Mouse (Mus musculus) neural tube, embryonic 12.5 days (tissue): Measurements from ENCODE around the gene St6galnac3. TPM values are rescaled to one million over a fixed set of nuclear protein-coding genes. Genes with fewer than 3 reads are reported as not detected.

ENCODE experiments used
- ATAC-seq: fragments of 200-750 bp; cut with Nextera tagmentation; 2 replicates; pipeline ENCODE4 v1.8.0; 2017; ENCODE audit warnings: low read depth, mild to moderate bottlenecking, moderate TSS enrichment, moderate library complexity; ENCODE audit not compliant: low FRiP score
- H3K27ac ChIP-seq: fragments of 300-500 bp; sonication (generic); 2 replicates; pipeline ENCODE4 v1.5.1; 2016
- H3K27me3 ChIP-seq: fragments of 300-500 bp; sonication (generic); replicated peaks from 2 replicates; pipeline ENCODE4 v1.6.1; 2016; ENCODE audit warnings: mild to moderate bottlenecking
- H3K36me3 ChIP-seq: fragments of 300-500 bp; sonication (generic); 2 replicates; pipeline ENCODE4 v1.6.1; 2016; ENCODE audit warnings: mild to moderate bottlenecking
- H3K4me1 ChIP-seq: fragments of 300-500 bp; sonication (generic); 2 replicates; pipeline ENCODE4 v1.6.1; 2016
- H3K4me2 ChIP-seq: fragments of 300-500 bp; sonication (generic); replicated peaks from 2 replicates; pipeline ENCODE4 v1.6.1; 2016; ENCODE audit warnings: mild to moderate bottlenecking
- H3K4me3 ChIP-seq: fragments of 300-500 bp; sonication (generic); 2 replicates; pipeline ENCODE4 v1.5.1; 2016
- H3K9ac ChIP-seq: fragments of 300-500 bp; sonication (generic); 2 replicates; pipeline ENCODE4 v1.6.1; 2016; ENCODE audit warnings: mild to moderate bottlenecking
- H3K9me3 ChIP-seq: fragments of 300-500 bp; sonication (generic); 2 replicates; pipeline ENCODE4 v1.6.1; 2016; ENCODE audit warnings: mild to moderate bottlenecking
- WGBS: fragments of 180-500 bp; shearing (Covaris S2); methylation state at CpG from one replicate; pipeline ENCODE4 v1.1.7; 2016; 5-methylcytosine and 5-hydroxymethylcytosine counted together
- polyA plus RNA-seq: library from polyadenylated mRNA; unstranded; fragments of >200 nt; fragmentation: Nextera tagmentation; extraction: Ambion mirVana; gene quantifications from 2 replicates; pipeline ENCODE4 v1.2.1, GENCODE M21; 2016

The St6galnac3 gene
- polyA plus RNA-seq, 1 experiment from 2014 or later, result 34.8 TPM

DNA sequence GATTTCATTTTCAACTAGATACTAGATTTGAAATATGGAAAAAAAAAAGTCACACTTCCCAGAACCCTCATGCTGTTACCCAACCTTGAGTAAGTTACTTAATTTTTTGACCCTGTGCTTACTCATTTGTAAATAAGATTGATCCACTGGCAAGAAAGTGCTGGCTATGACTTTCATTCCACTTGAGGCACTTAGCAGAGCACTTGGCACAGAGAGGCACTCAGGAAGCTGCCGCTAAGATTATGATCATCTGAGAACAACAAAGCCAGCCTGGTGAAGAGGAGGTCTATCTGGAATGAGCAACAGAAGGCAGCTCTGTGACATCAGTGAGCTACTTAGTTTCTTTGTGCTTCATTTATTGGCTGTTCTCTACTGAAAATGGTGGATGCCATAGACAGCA lies 232.0 kb downstream of the St6galnac3 start:
- H3K36me3 ChIP-seq, result no peaks in the 10 kb centered on the region
- WGBS, result 77% methylated on average over 1 of the region's 1 CpGs

GRCm38 (mm10) chr3:153489718-153490117 lies 235.3 kb downstream of the St6galnac3 start:
- no peak for ATAC-seq
- H3K27ac ChIP-seq, result no peak overlapping the region
- H3K9me3 ChIP-seq, result no peaks in the 10 kb centered on the region
- peaks cover 13% of the 10 kb centered on the region; the same call in 1 of the 2 replicates for H3K4me1 ChIP-seq
- H3K4me2 ChIP-seq, result no peak overlapping the region
- H3K27me3 ChIP-seq, result no peaks in the 10 kb centered on the region
- 69% methylated on average over 9 of the region's 9 CpGs for WGBS
- no peak overlapping the region for H3K9ac ChIP-seq
- H3K4me3 ChIP-seq, result no peak overlapping the region
- H3K36me3 ChIP-seq, result no peaks in the 10 kb centered on the region

More for the DNA sequence above, 232.0 kb downstream of the St6galnac3 start:
- no peak overlapping the region for H3K27ac ChIP-seq
- no peak overlapping the region for H3K9ac ChIP-seq
- H3K9me3 ChIP-seq, result no peaks in the 10 kb centered on the region
- ATAC-seq, result no peak
- H3K27me3 ChIP-seq, result no peaks in the 10 kb centered on the region
- H3K4me2 ChIP-seq, result no peak overlapping the region
- no peak overlapping the region for H3K4me3 ChIP-seq
- peaks cover 10% of the 10 kb centered on the region; the same call in 1 of the 2 replicates for H3K4me1 ChIP-seq

DNA sequence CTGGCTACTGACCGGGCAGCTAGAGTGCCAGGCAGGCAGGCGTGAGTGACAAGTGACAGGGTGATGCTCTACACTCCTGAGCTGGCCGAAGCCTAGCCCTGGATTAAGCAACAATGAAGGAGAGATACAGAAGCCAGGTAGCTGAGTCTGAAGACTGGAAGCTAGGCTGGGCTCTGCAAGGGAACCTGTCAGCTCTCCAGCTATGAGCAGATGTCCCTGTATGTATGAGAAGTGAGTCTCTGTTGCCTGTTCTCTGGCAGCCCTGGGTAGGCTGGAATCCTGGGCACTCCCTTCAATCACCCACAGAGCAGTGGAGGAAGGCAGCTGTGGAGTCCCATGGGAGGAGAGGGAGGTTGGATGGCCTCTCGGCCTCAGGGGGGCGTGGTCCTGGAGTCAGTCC lies 236.0 kb downstream of the St6galnac3 start:
- Histone ChIP-seq H3K9me3 (no peaks in the 10 kb centered on the region), H3K27ac (no peak overlapping the region), H3K9ac (no peak overlapping the region), H3K4me3 (no peak overlapping the region), H3K4me2 (no peak overlapping the region), H3K4me1 (peaks cover 13% of the 10 kb centered on the region; the same call in 1 of the 2 replicates), H3K27me3 (no peaks in the 10 kb centered on the region), H3K36me3 (no peaks in the 10 kb centered on the region)
- no peak for ATAC-seq
- WGBS, result 82% methylated on average over 5 of the region's 5 CpGs

DNA sequence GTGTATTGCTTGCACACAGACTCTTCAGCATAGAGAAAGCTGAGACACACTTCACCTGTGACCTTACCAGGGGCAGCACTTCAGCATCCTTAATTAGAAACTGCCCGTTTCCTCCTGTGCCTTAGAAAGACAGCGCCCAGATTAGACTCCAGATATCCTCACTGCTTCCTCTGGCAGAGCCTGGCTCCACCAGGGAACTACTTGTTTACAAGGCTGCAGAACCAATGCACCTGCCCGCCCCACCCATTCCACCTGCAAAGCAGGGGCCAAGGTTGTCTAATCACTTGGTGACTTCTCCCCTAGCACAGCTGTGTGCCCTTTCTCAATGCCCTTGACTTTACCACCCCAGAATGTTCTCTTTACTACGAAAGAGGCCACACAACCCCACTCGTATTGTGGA lies 239.8 kb downstream of the St6galnac3 start:
- no peak for ATAC-seq

DNA sequence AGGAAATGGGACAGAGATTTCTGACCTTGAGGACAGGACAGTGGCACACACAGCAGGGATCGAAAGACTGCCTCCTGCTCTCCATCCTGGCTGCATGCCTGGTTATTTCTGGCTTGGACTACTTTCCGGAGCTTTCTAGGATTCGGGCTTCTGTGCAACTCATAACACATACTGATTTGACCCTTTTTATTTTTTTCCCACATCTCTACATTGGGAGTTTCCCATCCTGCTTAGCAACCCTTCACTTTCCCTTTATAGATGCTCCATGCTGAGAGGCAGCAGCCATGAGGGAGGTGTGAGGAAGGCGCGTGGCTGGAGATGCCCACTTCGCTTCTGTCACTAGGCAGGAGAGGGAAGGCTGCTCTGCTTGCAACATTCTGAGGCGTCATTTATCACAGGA lies 240.3 kb downstream of the St6galnac3 start:
- Histone ChIP-seq H3K9me3 (no peaks in the 10 kb centered on the region), H3K4me1 (peaks cover 4% of the 10 kb centered on the region; the same call in 1 of the 2 replicates), H3K27me3 (no peaks in the 10 kb centered on the region), H3K4me2 (no peak overlapping the region), H3K27ac (no peak overlapping the region), H3K36me3 (no peaks in the 10 kb centered on the region), H3K9ac (no peak overlapping the region), H3K4me3 (no peak overlapping the region)
- no peak for ATAC-seq
- 84% methylated on average over 7 of the region's 7 CpGs for WGBS

More for the DNA sequence above, 239.8 kb downstream of the St6galnac3 start:
- WGBS, result 79% methylated on average over 5 of the region's 5 CpGs
- Histone ChIP-seq H3K27me3 (no peaks in the 10 kb centered on the region), H3K9me3 (no peaks in the 10 kb centered on the region), H3K9ac (no peak overlapping the region), H3K36me3 (no peaks in the 10 kb centered on the region), H3K27ac (no peak overlapping the region), H3K4me3 (no peak overlapping the region), H3K4me2 (no peak overlapping the region), H3K4me1 (peaks cover 6% of the 10 kb centered on the region; the same call in 1 of the 2 replicates)

- no peak overlapping the region for H3K4me2 ChIP-seq
- 0 out of 2 replicates have a peak, but pooled peaks cover 3% of the 10 kb centered on the region for H3K4me1 ChIP-seq
- H3K36me3 ChIP-seq, result no peaks in the 10 kb centered on the region
- no peak for ATAC-seq
- H3K4me3 ChIP-seq, result no peak overlapping the region
- 95% methylated on average over 4 of the region's 4 CpGs for WGBS
- no peaks in the 10 kb centered on the region for H3K9me3 ChIP-seq
- no peak overlapping the region for H3K9ac ChIP-seq
- no peak overlapping the region for H3K27ac ChIP-seq
- no peaks in the 10 kb centered on the region for H3K27me3 ChIP-seq
These were observed 241.3 kb downstream of the St6galnac3 start for GRCm38 (mm10) chr3:153483691-153484090.

- Histone ChIP-seq H3K9ac (no peak overlapping the region), H3K9me3 (no peaks in the 10 kb centered on the region), H3K4me2 (no peak overlapping the region), H3K27me3 (no peaks in the 10 kb centered on the region), H3K27ac (no peak overlapping the region), H3K4me1 (0 out of 2 replicates have a peak, but pooled peaks cover 3% of the 10 kb centered on the region), H3K4me3 (no peak overlapping the region), H3K36me3 (no peaks in the 10 kb centered on the region)
- ATAC-seq, result no peak
- 56% methylated on average over 11 of the region's 11 CpGs for WGBS
These were observed 242.9 kb downstream of the St6galnac3 start for GRCm38 (mm10) chr3:153482098-153482497.

DNA sequence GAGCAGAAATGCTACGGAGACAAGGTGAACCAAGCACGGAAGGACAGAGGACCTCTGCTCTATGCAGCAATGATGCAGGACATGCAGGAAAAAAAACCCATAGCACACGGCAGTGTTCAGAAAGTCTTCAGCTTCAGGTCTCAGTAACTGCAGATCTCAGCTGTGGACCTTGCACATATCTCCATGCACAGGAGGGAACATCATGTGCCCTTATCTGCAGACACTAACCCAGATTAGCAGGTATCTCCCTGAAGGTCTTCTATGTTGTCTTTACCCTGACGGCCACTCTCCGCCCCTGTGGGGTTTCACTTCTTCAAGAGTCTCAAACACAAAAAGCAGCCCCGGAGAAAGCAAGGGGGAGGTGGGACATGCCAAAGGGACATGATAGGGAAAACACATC lies 244.0 kb downstream of the St6galnac3 start:
- Histone ChIP-seq H3K4me2 (no peak overlapping the region), H3K36me3 (no peaks in the 10 kb centered on the region), H3K27ac (no peak overlapping the region), H3K9me3 (no peaks in the 10 kb centered on the region), H3K4me1 (0 out of 2 replicates have a peak, but pooled peaks cover 3% of the 10 kb centered on the region), H3K9ac (no peak overlapping the region), H3K4me3 (no peak overlapping the region), H3K27me3 (no peaks in the 10 kb centered on the region)
- ATAC-seq, result no peak
- 92% methylated on average over 6 of the region's 6 CpGs for WGBS

GRCm38 (mm10) chr3:153480636-153481006 lies 244.4 kb downstream of the St6galnac3 start:
- H3K9me3 ChIP-seq, result no peaks in the 10 kb centered on the region
- no peak overlapping the region for H3K4me2 ChIP-seq
- no peaks in the 10 kb centered on the region for H3K27me3 ChIP-seq
- H3K9ac ChIP-seq, result no peak overlapping the region
- ATAC-seq, result no peak
- no peaks in the 10 kb centered on the region for H3K36me3 ChIP-seq
- WGBS, result 82% methylated on average over 5 of the region's 5 CpGs
- no peak overlapping the region for H3K4me3 ChIP-seq
- H3K4me1 ChIP-seq, result 0 out of 2 replicates have a peak, but pooled peaks cover 3% of the 10 kb centered on the region
- no peak overlapping the region for H3K27ac ChIP-seq

GRCm38 (mm10) chr3:153480005-153480635 lies 244.9 kb downstream of the St6galnac3 start:
- WGBS, result 84% methylated on average over 3 of the region's 3 CpGs
- Histone ChIP-seq H3K27me3 (no peaks in the 10 kb centered on the region), H3K4me2 (no peak overlapping the region), H3K4me1 (0 out of 2 replicates have a peak, but pooled peaks cover 2% of the 10 kb centered on the region), H3K9me3 (no peaks in the 10 kb centered on the region), H3K36me3 (no peaks in the 10 kb centered on the region), H3K4me3 (no peak overlapping the region), H3K9ac (no peak overlapping the region), H3K27ac (no peak overlapping the region)
- no peak for ATAC-seq

DNA sequence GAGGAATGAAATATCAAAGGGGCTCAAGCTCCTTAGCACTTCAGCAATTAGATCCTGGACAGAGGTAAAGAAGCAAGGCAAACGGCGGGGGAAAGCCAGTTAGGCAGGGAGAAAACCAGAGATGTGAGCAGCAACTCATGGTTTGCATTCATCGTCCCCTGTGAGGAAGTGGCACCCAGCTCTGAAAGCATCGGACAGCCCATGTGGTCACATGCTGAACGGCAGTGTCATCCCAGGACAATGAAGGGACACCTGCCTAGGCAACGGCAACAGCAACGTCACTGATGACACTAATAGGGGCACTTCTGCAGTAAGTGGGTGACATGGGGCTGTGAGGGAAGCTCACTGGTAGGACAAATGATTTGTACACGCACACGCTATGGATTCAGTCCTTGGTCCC lies 249.1 kb downstream of the St6galnac3 start:
- ATAC-seq, result no peak
- WGBS, result 91% methylated on average over 9 of the region's 9 CpGs
- Histone ChIP-seq H3K4me3 (no peak overlapping the region), H3K27me3 (no peaks in the 10 kb centered on the region), H3K9ac (no peak overlapping the region), H3K9me3 (no peaks in the 10 kb centered on the region), H3K4me2 (no peak overlapping the region), H3K4me1 (no peaks in the 10 kb centered on the region), H3K27ac (no peak overlapping the region), H3K36me3 (no peaks in the 10 kb centered on the region)

DNA sequence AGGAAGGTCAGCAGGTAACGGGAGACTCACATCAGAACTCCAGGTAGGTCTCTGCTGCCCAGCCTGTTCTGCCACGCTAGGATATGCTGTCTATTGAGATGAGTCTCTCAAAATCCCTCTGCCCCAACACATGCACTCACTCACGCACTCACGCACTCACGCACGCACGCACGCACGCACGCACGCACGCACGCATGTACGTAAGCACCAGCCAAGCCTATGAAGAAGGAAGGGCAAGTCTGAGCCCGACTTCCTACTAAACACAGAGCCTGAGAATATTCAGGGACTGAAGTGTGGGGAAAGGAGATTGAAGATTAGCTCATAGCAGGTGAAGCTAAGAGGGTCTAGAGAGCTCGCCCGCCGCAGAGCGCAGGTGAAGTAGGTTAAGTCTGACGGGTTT lies 249.5 kb downstream of the St6galnac3 start:
- Histone ChIP-seq H3K36me3 (no peaks in the 10 kb centered on the region), H3K4me3 (no peak overlapping the region), H3K27ac (no peak overlapping the region), H3K27me3 (no peaks in the 10 kb centered on the region), H3K4me2 (no peak overlapping the region), H3K9me3 (no peaks in the 10 kb centered on the region), H3K9ac (no peak overlapping the region), H3K4me1 (no peaks in the 10 kb centered on the region)
- ATAC-seq, result no peak
- 93% methylated on average over 20 of the region's 20 CpGs for WGBS
